Mouse (Mus musculus) urinary bladder, adult 2 months (tissue): ENCODE data around the gene Klhl5. TPM values are rescaled to one million over a fixed set of nuclear protein-coding genes. Genes with fewer than 3 reads are reported as not detected.
"Not testable (repeated sequence)": the region's sequence is repeated elsewhere in the genome, so short reads cannot be mapped to it uniquely, and the experiment has no call there.

Source experiments
- DNase-seq: peaks from one replicate; pipeline ENCODE4 v3.0.0; 2022; ENCODE audit warnings: low spot score
- polyA plus RNA-seq: library from polyadenylated mRNA; depleted of rRNA; stranded (reverse); fragments of >200 nt; gene quantifications from 2 replicates; pipeline ENCODE4 v1.2.3, GENCODE M21; 2012

Klhl5 gene
- polyA plus RNA-seq, 1 experiment = 40.9 TPM

DNA sequence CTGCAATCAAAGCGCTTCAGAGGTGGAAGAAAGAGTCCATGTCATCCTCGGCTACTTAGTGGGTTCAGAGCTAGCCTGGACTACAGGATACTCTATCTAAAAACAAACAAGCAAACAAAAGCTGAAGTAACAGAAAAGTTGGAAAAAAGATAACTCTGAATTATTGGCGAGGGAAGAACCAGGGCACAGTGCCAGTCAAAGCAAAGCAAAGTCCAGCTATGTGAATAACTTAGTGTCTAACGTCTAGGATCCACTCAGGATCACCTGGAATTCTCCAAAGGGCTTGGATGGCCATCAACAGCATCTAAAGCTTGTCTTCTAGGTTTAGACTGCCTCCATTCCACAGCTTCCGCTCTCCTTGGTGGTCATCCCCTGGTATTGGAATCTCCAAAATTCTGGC is 9.9 kb upstream of the Klhl5 start:
- DNase-seq = no peak

DNA sequence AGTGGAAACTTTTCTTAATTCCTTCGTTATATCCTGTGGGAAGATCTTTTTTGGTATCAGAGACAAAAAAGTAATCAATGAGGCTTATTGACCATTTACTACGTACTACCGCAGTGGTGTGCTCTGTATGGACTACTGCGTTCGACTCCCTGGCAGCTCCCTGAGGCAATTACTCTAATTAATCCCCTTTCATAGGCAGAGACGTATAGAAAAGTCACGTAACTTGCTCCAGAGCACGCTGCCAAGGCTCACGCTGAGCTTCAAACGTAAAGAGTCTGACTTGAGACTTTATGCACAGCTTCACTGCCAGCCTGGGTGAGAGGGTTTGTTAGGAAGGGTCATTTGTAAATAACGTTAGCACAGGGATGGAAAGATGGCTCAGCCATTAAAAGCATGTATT is 7.3 kb upstream of the Klhl5 start:
- DNase-seq = no peak

DNA sequence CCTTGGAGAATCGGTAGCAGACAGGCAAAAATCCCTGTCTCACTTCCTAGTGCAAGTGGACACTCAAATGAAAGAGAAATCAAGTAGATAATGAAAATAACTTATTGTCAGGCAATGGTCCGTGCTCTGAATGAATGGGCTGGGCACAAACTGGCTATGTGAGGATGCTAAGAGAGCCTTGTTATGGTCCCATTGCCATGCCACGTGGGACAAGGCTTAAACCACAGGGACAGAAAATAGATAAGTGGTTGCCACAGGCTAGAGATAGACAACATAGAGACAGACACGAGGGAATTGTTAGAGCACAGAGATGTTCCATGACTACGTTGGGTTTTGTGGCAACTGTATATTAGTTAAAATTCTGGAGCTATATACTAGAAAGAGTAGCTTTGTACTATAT is 6.1 kb upstream of the Klhl5 start:
- DNase-seq = no peak

DNA sequence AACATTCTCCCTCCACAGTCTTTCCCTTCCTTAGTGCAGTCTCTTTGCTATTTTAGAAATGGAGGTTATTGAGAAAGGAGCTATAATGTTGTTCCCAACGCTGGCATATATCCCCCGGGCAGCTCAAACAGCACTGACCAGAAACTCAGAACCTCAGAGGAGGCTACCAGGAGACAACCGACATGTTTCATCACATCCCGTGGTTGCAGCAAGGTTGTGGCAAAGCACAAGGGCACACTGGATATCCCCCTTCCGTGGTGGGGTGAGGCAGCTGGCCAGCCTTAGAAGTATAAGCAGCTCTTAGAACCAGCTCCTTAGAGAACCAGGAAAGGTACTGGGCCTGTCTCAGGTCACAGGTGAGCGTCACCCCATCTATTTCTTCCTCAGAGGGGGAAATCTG is 5.7 kb upstream of the Klhl5 start:
- no peak for DNase-seq

DNA sequence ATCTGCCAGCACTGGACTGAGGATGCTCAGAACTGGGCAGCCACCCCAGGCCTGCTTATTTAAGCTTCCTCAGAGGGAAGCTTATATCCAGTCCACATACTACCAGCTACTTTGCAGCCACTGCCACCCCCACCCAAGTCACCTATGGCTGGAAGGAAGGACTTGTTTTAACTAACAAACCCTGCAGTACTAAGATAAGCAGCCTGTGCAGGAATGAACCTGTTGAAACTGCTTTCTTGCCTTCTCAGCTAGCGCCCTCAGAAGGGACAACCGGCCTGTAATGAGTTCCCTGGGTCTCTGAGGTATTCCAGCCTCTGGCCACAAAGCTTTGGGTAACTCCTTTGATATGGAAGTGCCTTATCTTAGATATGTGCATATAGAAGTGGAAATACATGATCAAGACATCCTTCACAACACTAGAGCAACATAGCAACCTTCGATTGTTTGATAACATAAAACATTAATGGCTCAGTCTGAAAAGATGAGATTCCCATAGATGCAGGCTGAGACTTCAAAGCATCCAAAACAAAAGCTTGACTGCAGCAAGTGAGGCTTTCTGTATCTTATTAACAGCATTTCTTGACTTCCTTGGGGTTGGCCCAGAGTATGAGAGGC is 5.2 kb upstream of the Klhl5 start:
- DNase-seq = no peak

DNA sequence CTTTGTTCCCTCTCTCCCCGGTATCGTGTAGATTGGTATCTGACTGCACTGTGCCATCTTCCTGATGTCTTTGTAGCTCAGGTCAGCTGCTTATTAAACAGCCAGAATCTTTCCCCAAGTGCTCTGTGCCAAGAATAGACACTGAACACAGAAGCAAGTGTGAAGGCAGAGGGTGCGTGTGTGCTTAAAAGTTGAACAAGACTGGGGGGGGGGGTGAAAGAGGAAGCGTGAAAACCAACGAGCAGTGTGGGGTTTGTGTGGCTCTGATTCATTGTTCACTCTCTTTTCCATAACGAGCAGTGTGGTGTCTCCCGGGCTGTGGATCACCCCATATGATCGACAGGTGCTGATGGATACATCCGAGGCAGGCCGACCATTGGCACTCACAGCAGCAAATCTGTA is 4.7 kb upstream of the Klhl5 start:
- DNase-seq = no peak

DNA sequence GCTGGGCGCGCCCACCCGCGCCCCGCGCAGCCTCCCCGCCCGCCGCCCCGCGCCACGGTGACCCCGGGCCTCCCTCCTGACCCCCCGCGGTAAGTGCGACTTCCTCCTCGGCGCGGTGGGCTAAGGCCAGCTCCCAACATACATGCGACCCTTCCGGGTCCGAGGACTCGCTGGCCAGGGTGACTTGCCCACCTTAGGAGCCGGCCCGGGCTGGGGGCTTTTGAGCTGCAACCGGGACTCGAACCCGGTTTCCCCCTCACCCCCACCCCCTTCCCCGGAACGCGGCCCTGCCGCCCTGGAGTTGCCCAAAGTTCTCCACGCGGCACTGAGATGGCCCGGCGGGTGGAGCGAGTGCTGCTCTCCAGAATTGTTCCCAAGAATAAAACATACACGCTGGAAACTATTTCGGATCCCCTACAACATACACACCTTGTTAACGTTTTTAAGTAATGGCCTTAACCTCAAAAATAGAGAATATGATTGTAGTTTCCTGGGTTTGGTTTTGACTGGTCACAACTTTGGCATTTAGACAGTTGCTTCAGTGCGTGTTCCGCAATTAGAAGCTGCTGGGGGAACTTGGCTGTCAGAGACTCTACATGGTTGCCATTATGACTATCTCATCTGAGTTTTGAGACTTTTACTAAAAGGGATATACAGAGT is 564 bp downstream of the Klhl5 start:
- peak; percentile 41 for DNase-seq

DNA sequence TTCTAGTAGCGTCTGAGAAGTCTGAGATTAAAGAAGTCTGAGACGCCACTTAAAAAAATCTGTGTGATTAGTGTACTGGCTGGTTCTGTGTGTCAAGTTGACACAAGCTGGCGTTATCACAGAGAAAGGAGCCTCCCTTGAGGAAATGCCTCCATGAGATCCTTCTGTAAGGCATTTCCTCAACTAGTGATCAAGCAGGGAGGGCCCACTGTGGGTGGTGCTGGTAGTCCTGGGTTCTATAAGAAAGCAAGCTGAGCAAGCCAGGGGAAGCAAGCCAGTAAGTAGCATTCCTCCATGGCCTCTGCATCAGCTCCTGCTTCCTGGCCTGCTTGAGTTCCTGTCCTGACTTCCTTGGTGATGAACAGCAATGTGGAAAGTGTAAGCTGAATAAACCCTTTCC is 4.9 kb downstream of the Klhl5 start:
- not testable (repeated sequence) for DNase-seq

DNA sequence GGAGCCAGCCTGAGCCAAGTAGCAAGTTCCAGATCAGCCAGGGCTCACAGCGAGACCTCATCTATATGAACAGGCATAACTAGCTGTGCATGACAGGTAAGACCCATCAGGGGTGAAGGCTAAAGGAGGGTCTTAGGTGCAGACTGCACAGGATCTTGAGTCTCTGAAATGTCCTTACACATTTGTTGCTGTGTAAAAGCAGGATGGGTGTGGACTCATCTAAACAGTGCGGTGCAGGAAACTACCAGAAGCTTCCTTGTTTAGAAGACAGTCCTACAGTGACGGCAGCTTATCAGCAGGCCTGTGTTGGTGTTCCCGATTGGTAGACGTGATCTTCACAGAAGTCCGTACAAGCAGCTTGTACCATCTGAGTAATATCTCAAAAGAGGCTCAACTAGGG is 6.0 kb downstream of the Klhl5 start:
- DNase-seq = no peak

DNA sequence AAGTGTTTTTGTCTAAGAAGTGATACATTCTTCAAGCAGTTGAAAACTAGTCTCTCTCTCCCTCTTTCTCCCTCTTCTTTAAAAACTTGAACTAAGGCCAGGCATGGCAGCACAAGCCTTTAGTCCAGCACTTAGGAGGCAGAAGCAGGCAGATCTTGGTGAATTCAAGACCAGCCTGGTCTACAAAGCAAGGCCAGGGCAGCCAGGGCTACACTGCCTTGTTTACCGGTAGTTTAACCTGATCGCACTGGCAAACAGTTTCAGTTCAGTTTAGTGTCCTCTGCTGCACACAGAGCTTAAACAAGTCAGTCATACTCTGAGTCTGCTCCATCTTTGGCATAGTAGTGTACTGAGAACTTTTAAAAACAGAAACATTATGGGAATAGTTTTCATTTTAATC is 9.4 kb downstream of the Klhl5 start:
- DNase-seq = no peak

DNA sequence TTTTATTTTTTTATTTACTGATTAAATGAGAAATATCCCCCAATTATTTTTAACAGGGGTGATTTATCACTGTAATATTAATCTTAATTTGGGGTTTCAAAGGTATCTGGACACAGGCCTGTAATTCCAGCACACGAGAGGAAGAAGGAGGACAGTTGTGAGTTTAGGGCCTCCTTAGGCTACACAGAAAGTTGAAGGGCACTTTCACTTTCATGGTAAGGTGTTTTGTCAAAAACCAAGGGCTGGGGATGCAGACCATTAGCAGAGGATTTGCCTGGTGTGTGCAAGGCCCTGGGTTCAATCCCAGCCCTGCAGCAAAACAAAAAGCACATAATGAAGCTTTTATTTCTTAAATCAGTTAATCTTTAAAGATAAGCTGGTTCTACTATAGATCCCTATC is 12.2 kb downstream of the Klhl5 start:
- DNase-seq = no peak

DNA sequence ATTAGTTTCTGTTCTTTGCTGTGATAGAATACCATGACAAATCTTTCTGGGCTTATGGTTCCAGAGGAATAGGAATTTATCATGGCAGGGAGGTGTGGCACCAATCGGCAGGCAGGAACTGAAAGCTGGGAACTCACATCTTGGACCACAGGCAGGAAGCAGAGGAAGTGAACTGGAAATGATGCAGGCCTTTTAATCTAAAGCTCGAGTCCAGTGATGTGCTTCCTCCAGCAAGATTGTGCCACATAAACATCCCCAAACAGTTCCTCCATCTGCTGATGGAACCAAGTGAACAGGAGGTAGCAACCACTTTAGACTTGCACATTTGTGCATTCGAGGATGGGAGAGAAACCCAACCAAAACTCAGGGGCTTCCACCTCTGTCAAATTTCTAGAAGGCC is 12.6 kb downstream of the Klhl5 start:
- DNase-seq = no peak

DNA sequence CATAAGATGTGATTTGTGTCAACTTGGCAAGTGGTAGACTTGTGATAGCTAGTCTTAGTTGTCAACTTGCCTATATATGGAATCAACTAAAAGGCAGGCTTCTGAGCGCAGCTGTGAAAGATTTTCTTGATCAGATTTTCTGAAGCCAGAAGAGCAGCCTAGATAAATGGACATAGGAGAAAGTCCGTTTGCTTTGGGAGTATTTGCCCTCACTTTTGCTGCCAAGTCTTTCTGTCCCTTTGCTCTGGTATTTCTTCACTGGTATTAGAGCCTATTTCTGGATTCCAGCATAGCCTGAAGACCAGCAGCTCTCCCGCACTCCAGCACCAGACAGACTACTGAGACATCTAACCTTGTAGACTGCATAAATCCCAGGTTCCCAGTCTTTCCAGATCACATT is 15.3 kb downstream of the Klhl5 start:
- DNase-seq = no peak

DNA sequence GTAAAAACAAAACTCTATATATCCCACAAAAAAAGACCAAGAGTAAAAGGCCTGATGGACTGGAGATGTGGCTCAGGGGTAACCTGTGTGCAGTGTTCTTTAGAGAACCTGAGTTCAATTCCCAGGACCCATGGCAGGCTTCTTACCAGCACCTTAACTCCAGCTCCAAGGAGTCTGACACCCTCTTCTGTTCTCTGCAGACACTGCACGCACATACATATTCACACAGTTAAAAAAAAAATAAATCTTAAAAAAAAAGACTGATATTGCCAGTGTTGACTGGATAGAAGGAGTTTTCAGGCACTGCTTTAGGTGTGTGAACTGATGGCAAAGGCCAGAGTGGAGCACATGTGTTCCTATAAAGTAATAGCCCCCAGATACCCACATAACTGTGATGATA is 18.8 kb downstream of the Klhl5 start:
- no peak for DNase-seq

DNA sequence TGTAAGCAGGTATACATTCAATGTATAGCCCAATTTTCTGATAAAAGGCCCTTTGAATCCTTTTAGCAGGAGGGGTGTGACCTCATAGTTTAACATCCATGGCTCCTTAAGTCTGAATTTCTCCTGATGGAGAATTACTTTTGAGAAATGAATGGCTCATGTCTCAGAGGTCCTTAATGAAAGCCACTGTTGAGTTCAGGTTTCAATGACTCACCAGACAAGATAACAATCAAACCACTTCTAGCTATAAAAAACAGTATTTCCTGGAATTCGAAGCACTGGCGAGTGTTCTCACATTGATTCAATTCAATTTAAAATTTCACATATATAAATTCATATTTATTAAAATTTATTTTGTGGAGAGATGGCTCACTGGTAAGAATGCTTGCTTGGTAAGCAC is 21.1 kb downstream of the Klhl5 start:
- no peak for DNase-seq

DNA sequence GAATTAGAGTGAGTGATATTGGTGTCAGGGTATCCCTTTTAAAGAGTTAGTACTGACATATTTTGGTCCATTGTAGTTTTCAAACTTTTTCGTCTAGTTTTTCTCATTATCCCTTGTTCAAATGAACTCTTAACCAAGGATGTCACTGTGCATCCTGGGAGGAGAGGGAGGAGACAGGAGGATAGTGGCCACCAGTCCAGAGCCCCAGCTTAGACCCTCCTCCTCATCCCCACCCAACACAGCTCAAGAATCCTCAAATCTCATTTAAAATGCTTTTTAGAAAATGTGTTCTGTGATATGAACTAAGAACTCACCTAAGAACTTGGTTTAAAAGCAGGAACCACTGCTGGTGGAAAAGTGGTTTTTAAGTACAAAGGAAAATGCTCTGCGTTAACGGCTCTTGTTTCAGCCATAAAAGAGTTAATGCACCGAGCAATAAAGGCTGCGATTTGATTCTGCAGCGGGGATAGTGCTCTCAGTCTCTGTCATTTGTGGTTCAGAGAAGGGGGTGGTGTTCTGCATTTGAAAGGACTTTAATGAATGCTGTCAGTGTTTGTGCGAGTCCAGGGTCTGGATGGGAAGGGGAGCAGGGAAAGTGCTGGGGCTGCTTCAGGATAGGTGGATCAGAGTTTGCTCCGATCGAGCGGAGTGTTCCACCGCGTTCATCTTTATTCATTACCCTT is 23.3 kb downstream of the Klhl5 start:
- DNase-seq = no peak

DNA sequence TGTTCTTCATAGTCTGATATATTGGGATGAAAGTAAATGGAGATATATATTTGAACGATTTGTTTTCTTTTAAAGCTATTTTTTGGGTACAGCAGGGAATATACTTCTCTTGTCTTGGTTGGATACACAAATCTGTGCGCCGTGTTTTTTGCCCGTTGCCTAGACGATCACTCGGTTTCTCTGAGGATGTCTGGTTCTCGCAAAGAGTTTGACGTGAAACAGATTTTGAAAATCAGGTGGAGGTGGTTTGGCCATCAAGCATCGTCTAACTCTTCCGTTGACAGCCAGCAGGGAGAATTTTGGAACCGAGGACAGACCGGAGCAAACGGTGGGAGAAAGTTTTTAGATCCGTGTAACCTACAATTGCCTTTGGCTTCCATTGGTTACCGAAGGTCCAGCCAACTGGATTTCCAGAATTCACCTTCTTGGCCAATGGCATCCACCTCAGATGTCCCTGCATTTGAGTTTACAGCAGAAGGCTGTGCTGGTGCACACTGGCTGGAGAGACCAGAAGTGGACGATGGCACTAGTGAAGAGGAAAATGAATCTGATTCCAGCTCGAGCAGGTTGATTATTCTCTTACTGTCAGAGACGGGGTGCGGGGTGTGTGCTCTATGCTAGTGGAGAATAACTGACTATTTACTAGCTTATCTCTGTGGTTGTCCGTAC is 24.0 kb downstream of the Klhl5 start:
- no peak for DNase-seq

DNA sequence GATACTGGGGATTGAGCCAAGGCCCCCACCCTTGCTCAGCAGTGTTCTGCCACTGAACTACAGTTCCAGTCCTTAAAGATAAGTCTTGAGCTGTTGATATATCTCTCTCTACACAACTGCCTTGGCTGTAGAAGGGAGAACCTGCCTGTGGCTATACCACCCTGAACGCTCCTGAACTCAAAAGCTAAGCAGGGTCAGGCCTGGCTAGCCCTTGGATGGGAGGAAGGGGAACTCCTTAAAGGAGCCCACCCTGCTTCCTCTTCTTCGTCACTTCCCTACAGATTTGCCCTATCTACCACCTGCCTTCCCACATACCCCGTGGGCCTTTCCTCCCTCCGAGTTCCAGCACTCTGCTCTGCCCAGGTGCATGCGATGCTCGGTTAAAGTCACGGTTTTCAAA is 28.8 kb downstream of the Klhl5 start:
- DNase-seq = no peak

DNA sequence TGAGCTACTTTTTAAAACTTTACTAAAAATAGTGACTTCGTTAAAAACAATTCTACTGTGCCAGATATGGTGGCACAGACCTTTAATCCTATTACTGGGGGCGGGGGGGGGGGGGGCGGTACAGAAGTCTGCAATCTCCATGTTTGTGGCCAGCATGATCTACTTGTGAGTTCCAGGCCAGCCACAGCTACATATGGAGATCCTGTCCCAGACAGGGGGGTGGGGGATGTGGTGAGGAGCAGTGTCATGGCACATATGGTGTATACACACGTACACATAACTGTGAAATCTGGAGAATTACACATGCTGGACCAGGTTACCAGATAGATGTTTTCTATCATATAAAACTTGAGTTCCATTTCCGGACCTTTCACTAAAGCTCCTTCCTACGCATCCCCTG is 29.7 kb downstream of the Klhl5 start:
- DNase-seq = no peak

DNA sequence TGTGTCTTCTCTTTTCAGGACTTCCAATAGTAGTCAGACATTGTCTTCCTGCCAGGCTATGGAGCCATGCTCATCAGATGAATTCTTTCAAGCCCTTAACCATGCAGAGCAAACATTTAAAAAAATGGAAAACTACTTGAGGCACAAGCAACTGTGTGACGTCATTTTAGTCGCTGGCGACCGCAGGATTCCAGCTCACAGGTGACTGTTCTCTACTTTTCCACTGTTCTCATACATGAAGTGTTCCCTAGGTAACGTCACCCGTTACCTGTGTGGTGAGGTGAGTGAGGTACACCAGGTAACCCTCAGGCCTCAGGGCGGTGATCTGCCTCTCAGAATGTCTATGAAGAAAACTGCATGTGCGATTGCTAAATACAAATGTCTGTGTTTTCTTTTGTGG is 33.9 kb downstream of the Klhl5 start:
- DNase-seq = no peak

DNA sequence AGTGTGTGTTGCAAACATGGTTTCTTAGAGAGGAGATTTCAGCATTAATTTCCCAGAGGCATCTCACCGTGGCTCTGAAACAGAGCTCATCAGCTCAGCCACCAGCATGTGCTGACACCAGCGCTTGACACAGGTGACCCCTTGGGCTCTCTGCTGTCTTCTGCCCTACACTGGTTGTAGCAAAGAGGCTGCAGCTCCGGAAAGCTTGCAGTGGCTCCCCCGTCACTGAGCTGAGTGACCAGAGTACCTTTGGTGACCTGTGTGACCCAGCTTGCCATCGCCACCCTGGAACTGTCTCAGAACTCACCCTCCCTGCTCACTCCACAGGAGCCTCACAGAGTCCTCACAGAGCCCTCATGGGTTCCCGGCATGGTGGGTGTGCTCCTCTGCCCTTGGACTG is 34.9 kb downstream of the Klhl5 start:
- DNase-seq = no peak

DNA sequence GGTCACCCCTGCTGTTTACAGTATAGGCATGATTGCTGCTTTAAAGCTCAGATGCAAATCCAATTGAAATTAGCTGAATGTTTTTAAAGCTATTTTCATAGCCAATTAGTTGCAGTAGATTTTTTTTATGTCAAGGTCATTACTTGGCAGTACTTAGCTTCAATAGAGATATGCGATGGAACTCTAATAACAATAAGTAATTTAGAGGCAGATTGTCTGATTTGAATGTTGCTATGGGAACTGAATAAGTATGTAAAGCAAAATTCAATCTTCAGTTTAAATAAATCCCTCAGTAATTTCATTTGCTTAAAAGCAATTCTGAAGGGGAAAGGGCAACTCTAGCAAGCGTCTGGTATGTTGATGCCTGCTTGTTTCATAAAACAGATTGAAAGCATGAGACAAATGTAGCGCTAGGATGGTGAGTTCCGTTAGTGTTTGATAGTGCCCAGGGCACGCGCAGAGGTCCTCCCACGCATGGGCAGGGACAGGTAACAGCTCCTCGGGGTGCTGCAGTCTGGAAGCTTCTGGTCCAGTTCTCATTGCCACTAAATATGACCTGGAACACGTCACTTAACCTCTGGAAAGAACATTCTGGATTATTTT is 38.3 kb downstream of the Klhl5 start:
- DNase-seq = no peak

DNA sequence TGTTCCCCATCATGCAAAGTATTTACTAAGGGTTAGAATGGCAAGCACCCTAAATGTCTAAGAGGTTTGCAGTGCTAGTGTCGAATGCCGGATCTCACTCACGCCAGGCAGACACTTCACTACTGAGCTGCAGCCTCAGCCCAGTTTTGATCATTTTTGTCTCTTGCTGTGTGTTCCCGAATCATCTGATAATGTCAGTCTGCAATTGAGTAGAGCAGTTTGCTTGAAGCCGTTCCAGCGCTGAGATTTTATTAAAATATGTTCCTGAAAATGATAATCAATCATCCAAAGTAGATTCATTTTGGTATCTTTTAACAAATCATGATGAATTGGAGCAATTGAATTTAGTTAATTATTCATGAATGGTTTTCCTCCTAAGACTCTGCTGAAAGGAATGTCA is 39.4 kb downstream of the Klhl5 start:
- DNase-seq = no peak
